Mouse (Mus musculus) myocyte (in vitro differentiated cells): Measurements from ENCODE around the gene Gm6377.

Source experiments
- CEBPB ChIP-seq: IDR thresholded peaks from 2 replicates; pipeline ENCODE4 v1.6.1; 2011; ENCODE audit warnings: mild to moderate bottlenecking, moderate library complexity; ENCODE audit not compliant: poor library complexity, insufficient read depth, severe bottlenecking
- MAX ChIP-seq: IDR thresholded peaks from one replicate; pipeline ENCODE4 v1.6.1; 2011; ENCODE audit warnings: low read depth, mild to moderate bottlenecking, control low read depth
- MYOD1 ChIP-seq, 3 experiments: IDR thresholded peaks; one replicate each; pipeline ENCODE4 v1.6.1; 2011; ENCODE audit warnings: control low read depth in 2 of 3, low read depth in 2 of 3, mild to moderate bottlenecking in 2 of 3, moderate library complexity in 1 of 3; ENCODE audit not compliant: insufficient read length in 2 of 3, control insufficient read depth in 1 of 3
- MYOG ChIP-seq, 3 experiments: IDR thresholded peaks; one replicate each; pipeline ENCODE4 v1.6.1; 2011; ENCODE audit warnings: control low read depth in 2 of 3, low read depth in 2 of 3, mild to moderate bottlenecking in 2 of 3; ENCODE audit not compliant: insufficient read length in 2 of 3, control insufficient read depth in 1 of 3, insufficient read depth in 1 of 3
- POLR2A ChIP-seq: IDR thresholded peaks from one replicate; pipeline ENCODE4 v1.6.1; 2011; ENCODE audit warnings: low read depth, mild to moderate bottlenecking, control low read depth, moderate library complexity; ENCODE audit not compliant: insufficient read length
- POLR2AphosphoS2 ChIP-seq: IDR thresholded peaks from one replicate; pipeline ENCODE4 v1.6.1; 2011; ENCODE audit warnings: low read depth, control low read depth; ENCODE audit not compliant: insufficient read length
- SRF ChIP-seq: IDR thresholded peaks from one replicate; pipeline ENCODE4 v1.6.1; 2011; ENCODE audit warnings: low read depth; ENCODE audit not compliant: control insufficient read depth, insufficient read length
- TCF12 ChIP-seq: IDR thresholded peaks from one replicate; pipeline ENCODE4 v1.6.1; 2011; ENCODE audit warnings: mild to moderate bottlenecking, control low read depth; ENCODE audit not compliant: poor library complexity, insufficient read depth, severe bottlenecking
- USF1 ChIP-seq: IDR thresholded peaks from one replicate; pipeline ENCODE4 v1.6.1; 2011; ENCODE audit warnings: low read depth, mild to moderate bottlenecking, control low read depth, moderate library complexity

DNA sequence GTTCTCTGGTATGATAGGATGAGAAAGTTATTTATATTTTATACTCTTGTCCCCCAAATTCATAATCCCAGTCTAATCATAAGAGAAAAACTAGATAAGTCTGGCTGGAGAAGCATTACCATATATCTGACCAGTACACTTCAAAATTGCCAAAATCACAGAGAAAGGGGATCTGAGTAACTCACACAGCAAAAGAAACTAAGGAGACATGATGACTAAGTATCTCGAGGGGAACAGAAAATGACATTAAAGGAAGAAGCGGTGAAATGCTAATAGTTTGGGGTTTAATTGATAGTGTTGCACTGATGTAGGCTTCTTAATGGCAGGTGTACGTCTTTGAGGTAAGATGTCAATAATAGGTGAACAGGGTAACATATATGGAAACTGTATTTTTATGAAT is 49.4 kb upstream of the Gm6377 start:
- TF ChIP-seq POLR2A, result no peak
- TF ChIP-seq MYOD1 (IDR thresholded peaks at IDR 0.05; ENCODE audit: control insufficient read depth in 1 of 3, insufficient read length in 2 of 3, low read depth in 2 of 3), result no peak
- TF ChIP-seq USF1, result no peak
- TF ChIP-seq SRF, result no peak
- TF ChIP-seq TCF12, result no peak
- TF ChIP-seq MAX, result no peak
- no peak for TF ChIP-seq POLR2AphosphoS2
- no peak for TF ChIP-seq CEBPB
- no peak for TF ChIP-seq MYOG (IDR thresholded peaks at IDR 0.05; ENCODE audit: control insufficient read depth in 1 of 3, insufficient read depth in 1 of 3, insufficient read length in 2 of 3, low read depth in 2 of 3)
